Mouse (Mus musculus) liver, embryonic 15.5 days (tissue): Measurements from ENCODE around the gene En2. TPM values are rescaled to one million over a fixed set of nuclear protein-coding genes. Genes with fewer than 3 reads are reported as not detected.

Source experiments
- ATAC-seq: fragments of 200-750 bp; cut with Nextera tagmentation; 2 replicates; pipeline ENCODE4 v1.8.0; 2017; ENCODE audit warnings: moderate number of reproducible peaks, mild to moderate bottlenecking, moderate library complexity; ENCODE audit not compliant: insufficient read depth
- H3K27ac ChIP-seq: fragments of 300-500 bp; sonication (generic); replicated peaks from 2 replicates; pipeline ENCODE4 v1.5.1; 2015; ENCODE audit warnings: mild to moderate bottlenecking, inconsistent platforms
- H3K27me3 ChIP-seq: fragments of 300-500 bp; sonication (generic); 2 replicates; pipeline ENCODE4 v1.6.1; 2015; ENCODE audit warnings: mild to moderate bottlenecking, inconsistent platforms
- H3K36me3 ChIP-seq: fragments of 300-500 bp; sonication (generic); replicated peaks from 2 replicates; pipeline ENCODE4 v1.6.1; 2015; ENCODE audit warnings: moderate library complexity, mild to moderate bottlenecking, inconsistent platforms
- H3K4me1 ChIP-seq: fragments of 300-500 bp; sonication (generic); replicated peaks from 2 replicates; pipeline ENCODE4 v1.6.1; 2015; ENCODE audit warnings: inconsistent platforms
- H3K4me2 ChIP-seq: fragments of 300-500 bp; sonication (generic); 2 replicates; pipeline ENCODE4 v1.6.1; 2015; ENCODE audit warnings: moderate library complexity, mild to moderate bottlenecking, inconsistent platforms
- H3K4me3 ChIP-seq: fragments of 300-500 bp; sonication (generic); replicated peaks from 2 replicates; pipeline ENCODE4 v1.5.1; 2015; ENCODE audit warnings: mild to moderate bottlenecking, inconsistent platforms
- H3K9ac ChIP-seq: fragments of 300-500 bp; sonication (generic); 2 replicates; pipeline ENCODE4 v1.6.1; 2015; ENCODE audit warnings: moderate library complexity, mild to moderate bottlenecking, inconsistent platforms
- H3K9me3 ChIP-seq: fragments of 300-500 bp; sonication (generic); replicated peaks from 2 replicates; pipeline ENCODE4 v1.6.1; 2016; ENCODE audit warnings: inconsistent platforms
- WGBS: fragments of 180-500 bp; shearing (Covaris S2); methylation state at CpG from one replicate; pipeline ENCODE4 v1.1.7; 2015; ENCODE audit warnings: mixed read lengths; ENCODE audit not compliant: insufficient replicate concordance; 5-methylcytosine and 5-hydroxymethylcytosine counted together
- polyA plus RNA-seq: library from polyadenylated mRNA; unstranded; fragments of >200 nt; fragmentation: Nextera tagmentation; extraction: Ambion mirVana; gene quantifications from 2 replicates; pipeline ENCODE4 v1.2.1, GENCODE M21; 2015

Gene En2
- polyA plus RNA-seq, 1 experiment from 2014 or later, result not detected

GRCm38 (mm10) chr5:28172921-28173670, 7.6 kb downstream of the En2 start:
- Histone ChIP-seq H3K4me3 (no peak overlapping the region), H3K27me3 (peaks cover 96% of the 10 kb centered on the region), H3K27ac (no peak overlapping the region), H3K36me3 (no peaks in the 10 kb centered on the region), H3K9ac (no peak overlapping the region), H3K9me3 (no peaks in the 10 kb centered on the region), H3K4me2 (no peak overlapping the region), H3K4me1 (peaks cover 4% of the 10 kb centered on the region; the same call in 1 of the 2 replicates)
- no peak for ATAC-seq
- 3% methylated on average over 4 of the region's 4 CpGs for WGBS

DNA sequence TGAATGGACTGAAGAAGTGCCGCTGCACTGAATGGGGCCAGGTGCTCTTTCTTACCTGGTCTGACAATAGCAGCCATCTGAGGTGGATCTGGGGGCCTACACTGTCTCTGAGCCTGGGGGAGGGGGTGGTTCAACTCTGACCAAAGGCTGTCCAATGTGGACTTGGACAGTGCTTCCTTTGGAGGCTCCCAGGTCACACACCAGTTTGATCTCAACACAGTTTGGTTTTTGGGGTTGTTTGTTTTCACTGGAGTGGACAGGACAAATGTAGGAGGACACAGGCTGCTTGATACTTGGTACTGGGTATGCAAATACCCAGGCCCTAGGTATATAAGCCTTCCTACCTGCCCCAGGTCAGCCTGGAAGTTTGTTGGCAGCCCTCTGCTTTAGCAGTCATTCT, 8.2 kb downstream of the En2 start:
- WGBS, result 7% methylated on average over 1 of the region's 1 CpGs
- Histone ChIP-seq H3K36me3 (no peaks in the 10 kb centered on the region), H3K27ac (no peak overlapping the region), H3K9ac (no peak overlapping the region), H3K4me1 (peaks cover under 1% of the 10 kb centered on the region; the same call in 1 of the 2 replicates), H3K4me3 (no peak overlapping the region), H3K27me3 (peaks cover 96% of the 10 kb centered on the region), H3K9me3 (no peaks in the 10 kb centered on the region), H3K4me2 (no peak overlapping the region)
- ATAC-seq, result no peak

GRCm38 (mm10) chr5:28174086-28174485, 8.6 kb downstream of the En2 start:
- no peaks in the 10 kb centered on the region for H3K9me3 ChIP-seq
- no peaks in the 10 kb centered on the region for H3K36me3 ChIP-seq
- no peak overlapping the region for H3K9ac ChIP-seq
- H3K27ac ChIP-seq, result no peak overlapping the region
- no peak for ATAC-seq
- 2% methylated on average over 9 of the region's 9 CpGs for WGBS
- H3K27me3 ChIP-seq, result peaks cover 96% of the 10 kb centered on the region
- H3K4me1 ChIP-seq, result no peaks in the 10 kb centered on the region
- H3K4me3 ChIP-seq, result no peak overlapping the region
- no peak overlapping the region for H3K4me2 ChIP-seq

- Histone ChIP-seq H3K9ac (no peak overlapping the region), H3K4me2 (no peak overlapping the region), H3K9me3 (no peaks in the 10 kb centered on the region), H3K27ac (no peak overlapping the region), H3K36me3 (no peaks in the 10 kb centered on the region), H3K27me3 (peaks cover 96% of the 10 kb centered on the region), H3K4me3 (no peak overlapping the region), H3K4me1 (no peaks in the 10 kb centered on the region)
- ATAC-seq, result no peak
- WGBS, result under 1% methylated on average over 24 of the region's 24 CpGs
Measured at GRCm38 (mm10) chr5:28174876-28175569, 9.5 kb downstream of the En2 start.

GRCm38 (mm10) chr5:28175570-28175919, 10.1 kb downstream of the En2 start:
- H3K27me3 ChIP-seq, result peaks cover 96% of the 10 kb centered on the region
- H3K9ac ChIP-seq, result no peak overlapping the region
- H3K9me3 ChIP-seq, result no peaks in the 10 kb centered on the region
- ATAC-seq, result no peak
- H3K4me1 ChIP-seq, result no peaks in the 10 kb centered on the region
- H3K4me3 ChIP-seq, result no peak overlapping the region
- no peak overlapping the region for H3K27ac ChIP-seq
- H3K4me2 ChIP-seq, result no peak overlapping the region
- no peaks in the 10 kb centered on the region for H3K36me3 ChIP-seq
- 2% methylated on average over 10 of the region's 10 CpGs for WGBS

DNA sequence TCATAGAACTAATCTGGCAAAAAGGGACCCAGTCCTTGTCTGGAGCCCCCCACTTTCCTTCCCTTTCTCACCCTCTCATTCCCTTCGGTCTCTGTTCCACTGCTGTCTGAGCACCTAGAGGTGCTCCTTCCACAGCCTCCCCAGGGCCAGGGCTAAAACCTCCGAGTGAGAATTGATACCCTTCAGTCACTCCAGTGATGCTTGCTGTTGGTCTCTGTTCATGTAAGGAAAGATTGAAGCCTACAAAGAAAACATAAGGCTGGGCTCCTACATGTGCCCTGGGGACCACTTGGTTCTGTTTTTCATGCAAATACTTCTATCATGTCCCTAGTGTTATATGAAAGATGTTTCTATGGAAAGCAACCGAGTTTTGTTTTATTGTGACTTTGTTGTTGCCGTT, 10.5 kb downstream of the En2 start:
- ATAC-seq, result no peak
- no peaks in the 10 kb centered on the region for H3K4me1 ChIP-seq
- no peak overlapping the region for H3K9ac ChIP-seq
- H3K27ac ChIP-seq, result no peak overlapping the region
- H3K36me3 ChIP-seq, result no peaks in the 10 kb centered on the region
- H3K27me3 ChIP-seq, result peaks cover 96% of the 10 kb centered on the region
- no peak overlapping the region for H3K4me2 ChIP-seq
- H3K9me3 ChIP-seq, result no peaks in the 10 kb centered on the region
- no peak overlapping the region for H3K4me3 ChIP-seq
- WGBS, result 4% methylated on average over 4 of the region's 4 CpGs

DNA sequence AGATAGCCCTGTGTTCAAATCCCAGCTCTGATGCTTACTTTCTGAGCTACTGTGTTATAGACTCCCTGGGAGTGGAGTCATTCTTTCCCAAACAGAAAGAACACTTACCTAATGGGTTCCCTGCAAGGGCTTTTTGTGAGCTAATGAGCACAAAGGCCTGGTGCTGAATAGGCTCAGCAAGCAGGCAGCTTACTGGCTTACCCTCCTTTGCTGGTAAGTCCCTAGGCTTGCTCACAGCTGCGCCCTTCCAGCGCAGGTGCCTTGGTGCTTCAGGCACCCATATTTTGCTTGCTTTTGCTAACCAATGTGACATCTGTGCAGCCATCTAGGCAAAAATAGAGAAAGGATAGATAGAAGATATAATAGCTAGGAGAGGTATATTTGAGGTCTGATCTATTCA, 11.1 kb downstream of the En2 start:
- no peak overlapping the region for H3K4me2 ChIP-seq
- no peak overlapping the region for H3K4me3 ChIP-seq
- no peaks in the 10 kb centered on the region for H3K4me1 ChIP-seq
- no peak overlapping the region for H3K9ac ChIP-seq
- 8% methylated on average over 2 of the region's 2 CpGs for WGBS
- H3K27ac ChIP-seq, result no peak overlapping the region
- no peaks in the 10 kb centered on the region for H3K36me3 ChIP-seq
- ATAC-seq, result no peak
- H3K27me3 ChIP-seq, result peaks cover 93% of the 10 kb centered on the region
- no peaks in the 10 kb centered on the region for H3K9me3 ChIP-seq

DNA sequence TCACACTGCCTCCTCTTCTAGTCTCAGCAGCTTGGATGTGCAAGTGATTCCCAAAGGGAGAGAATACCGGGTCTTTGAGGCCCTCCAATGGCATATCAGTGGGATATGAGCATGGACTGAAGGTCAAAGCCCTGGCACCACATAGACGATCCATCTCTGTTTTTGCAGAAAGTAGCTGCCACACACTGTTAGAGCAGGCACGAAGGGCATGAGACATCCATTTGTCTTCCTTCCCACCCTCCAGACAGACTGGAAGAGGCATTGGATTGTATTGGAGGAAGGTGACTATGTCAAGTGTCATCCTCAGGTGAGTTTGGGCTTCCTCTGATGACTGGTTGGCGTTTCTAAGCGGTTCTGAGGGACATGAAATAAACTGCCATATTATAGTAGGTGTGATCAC, 12.8 kb downstream of the En2 start:
- ATAC-seq, result no peak
- H3K4me2 ChIP-seq, result no peak overlapping the region
- no peaks in the 10 kb centered on the region for H3K36me3 ChIP-seq
- H3K9me3 ChIP-seq, result no peaks in the 10 kb centered on the region
- no peak overlapping the region for H3K4me3 ChIP-seq
- H3K4me1 ChIP-seq, result no peaks in the 10 kb centered on the region
- no peak overlapping the region for H3K9ac ChIP-seq
- no peak overlapping the region for H3K27ac ChIP-seq
- 24% methylated on average over 5 of the region's 5 CpGs for WGBS
- H3K27me3 ChIP-seq, result peaks cover 78% of the 10 kb centered on the region

DNA sequence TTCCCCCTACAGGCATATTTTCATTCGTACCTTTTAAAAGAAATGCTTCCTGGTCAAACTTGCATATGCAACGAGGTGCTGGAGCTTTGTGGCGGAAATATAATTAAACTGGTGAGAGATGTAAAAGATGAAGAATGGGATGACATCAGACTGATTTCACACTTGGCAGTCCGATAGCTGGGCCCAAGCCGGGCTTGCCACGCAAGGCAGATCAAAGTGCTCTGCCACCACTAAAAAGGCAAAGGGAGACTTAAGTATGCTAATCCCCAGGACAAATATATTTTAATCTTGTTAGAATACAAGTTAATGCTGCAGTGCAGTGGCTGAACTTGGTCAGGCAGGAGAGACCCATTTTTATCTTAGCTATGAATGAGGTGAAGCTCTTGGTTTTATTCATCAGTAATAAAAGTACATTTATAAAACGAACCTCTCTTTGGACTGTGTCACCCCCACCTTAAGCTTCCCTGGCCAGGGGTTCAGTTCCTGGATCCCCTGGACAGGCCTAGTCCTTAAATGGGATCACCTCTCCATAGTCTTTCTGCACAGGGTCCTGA, 13.8 kb downstream of the En2 start:
- H3K9me3 ChIP-seq, result no peaks in the 10 kb centered on the region
- H3K27ac ChIP-seq, result no peak overlapping the region
- no peak overlapping the region for H3K4me3 ChIP-seq
- no peak overlapping the region for H3K4me2 ChIP-seq
- H3K4me1 ChIP-seq, result no peaks in the 10 kb centered on the region
- peaks cover 68% of the 10 kb centered on the region for H3K27me3 ChIP-seq
- ATAC-seq, result no peak
- 32% methylated on average over 7 of the region's 7 CpGs for WGBS
- no peak overlapping the region for H3K9ac ChIP-seq
- no peaks in the 10 kb centered on the region for H3K36me3 ChIP-seq

DNA sequence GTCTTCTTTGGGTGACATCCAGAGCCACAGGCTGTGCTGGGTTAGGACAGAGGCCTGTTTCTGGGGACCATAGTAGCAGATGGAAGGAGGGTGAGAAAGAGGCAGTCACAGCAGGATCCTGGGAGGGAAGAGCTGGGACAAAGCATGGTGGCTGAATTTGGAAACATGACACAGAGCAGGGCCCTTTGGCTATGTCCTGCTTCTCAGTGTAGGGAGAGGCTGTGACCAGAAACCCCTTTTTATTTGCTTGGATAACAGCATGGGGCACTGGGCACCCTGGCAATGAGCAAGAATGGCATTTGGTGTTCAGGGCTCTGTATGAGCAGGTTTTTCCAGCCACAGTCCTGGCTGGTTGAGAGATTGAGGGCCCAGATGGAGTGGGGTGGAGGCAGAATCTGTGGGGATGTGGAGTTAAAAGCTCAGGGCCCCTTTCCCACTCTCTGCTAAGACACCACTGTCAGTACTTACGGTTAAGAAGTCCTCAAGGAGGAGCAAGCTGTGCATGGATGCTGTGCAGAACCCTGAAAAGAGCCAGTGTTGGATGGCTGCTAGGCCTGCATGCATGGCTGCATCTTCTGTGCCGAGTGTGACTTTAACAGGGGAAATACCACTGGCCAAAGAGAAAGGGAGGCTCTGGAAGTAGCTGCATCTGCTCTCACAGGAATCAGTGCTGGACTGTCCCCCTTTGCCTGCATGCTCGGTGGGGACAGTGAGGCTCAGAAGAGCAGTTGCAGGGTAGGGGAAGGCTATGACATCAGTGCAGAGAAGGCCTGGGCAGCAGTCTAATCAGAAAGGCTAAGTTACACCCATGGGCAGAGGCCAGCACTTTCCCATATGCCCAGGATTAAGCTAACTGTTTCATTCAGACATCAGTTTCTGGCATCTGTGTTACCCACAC, 26.0 kb downstream of the En2 start:
- WGBS, result 32% methylated on average over 3 of the region's 3 CpGs
- no peaks in the 10 kb centered on the region for H3K4me1 ChIP-seq
- H3K9ac ChIP-seq, result no peak overlapping the region
- H3K27ac ChIP-seq, result no peak overlapping the region
- ATAC-seq, result no peak
- no peaks in the 10 kb centered on the region for H3K36me3 ChIP-seq
- H3K4me3 ChIP-seq, result no peak overlapping the region
- H3K9me3 ChIP-seq, result no peaks in the 10 kb centered on the region
- H3K4me2 ChIP-seq, result no peak overlapping the region
- H3K27me3 ChIP-seq, result peaks cover 24% of the 10 kb centered on the region; the same call in 1 of the 2 replicates

DNA sequence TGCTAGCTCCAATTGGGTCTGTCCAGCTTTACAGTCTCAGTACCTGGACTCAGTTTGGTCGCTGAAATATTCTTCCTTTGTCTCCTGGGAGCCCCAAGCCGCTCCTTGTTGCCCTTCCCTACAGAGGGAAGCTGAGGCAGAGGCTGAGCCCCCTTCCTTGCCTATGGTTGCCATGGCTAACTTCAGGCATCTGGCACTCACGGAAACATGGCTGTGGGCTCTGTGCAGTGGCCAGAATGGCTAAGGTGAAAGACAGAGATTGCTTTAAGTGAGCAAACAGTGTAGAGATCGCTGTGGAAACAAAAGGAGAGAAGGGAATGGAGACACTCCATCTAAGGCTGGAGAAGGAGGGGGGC, 26.6 kb downstream of the En2 start:
- WGBS, result 35% methylated on average over 4 of the region's 4 CpGs
- H3K9ac ChIP-seq, result no peak overlapping the region
- no peaks in the 10 kb centered on the region for H3K4me1 ChIP-seq
- no peaks in the 10 kb centered on the region for H3K36me3 ChIP-seq
- H3K9me3 ChIP-seq, result no peaks in the 10 kb centered on the region
- H3K4me2 ChIP-seq, result no peak overlapping the region
- no peak for ATAC-seq
- H3K27me3 ChIP-seq, result peaks cover 24% of the 10 kb centered on the region; the same call in 1 of the 2 replicates
- H3K4me3 ChIP-seq, result no peak overlapping the region
- no peak overlapping the region for H3K27ac ChIP-seq
